ENCODE assay signal across 19 mouse cellular contexts in the genomic region with DNA sequence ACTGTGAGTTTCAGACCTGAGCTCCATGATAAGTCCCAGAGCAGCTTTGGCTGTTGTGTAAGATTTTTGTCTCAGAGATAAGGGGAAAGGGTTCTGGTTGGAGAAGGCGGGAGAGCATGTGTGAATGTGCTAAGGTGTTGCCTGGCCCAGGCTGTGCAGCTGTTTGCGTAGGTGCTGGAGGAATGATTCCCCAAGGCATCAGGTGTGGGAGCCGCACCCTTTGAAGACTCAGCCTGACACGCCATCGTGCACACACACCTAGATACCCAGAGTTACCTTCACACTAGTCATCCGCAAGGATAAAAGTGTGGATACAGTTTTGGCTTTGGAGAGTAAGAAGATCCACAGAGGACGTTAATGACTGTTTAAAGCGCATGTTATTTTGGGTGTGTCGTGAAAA. TPM values are rescaled to one million over a fixed set of nuclear protein-coding genes. Genes with fewer than 3 reads are reported as not detected.
DNase-seq lines count a peak whose midpoint lies in the region; ATAC-seq and TF ChIP-seq lines count a peak whose summit lies in the region.
"Had no signal": no experiment of that assay in that cellular context is flagged by ENCODE, and none has a peak within 500 bp of the region (broad histone marks: within the 10 kb centered on the region; RNA-seq: fewer than 3 reads in every experiment).

No protein-coding gene starts in this region.

- no peak overlapping the region for H3K4me3 ChIP-seq in forebrain, embryonic 10.5 days
- H3K4me3 ChIP-seq in forebrain, embryonic 11.5 days (ENCODE audit: low read depth, low read length), result no peak overlapping the region
- H3K4me3 ChIP-seq in thymus, adult 2 months (ENCODE audit: control insufficient read depth, insufficient read depth, low read length), result no peak overlapping the region
- H3K4me3 ChIP-seq: embryonic facial prominence, embryonic 13.5 days; forebrain, embryonic 15.5 days; hindbrain, embryonic 13.5 days had no signal

- H3K36me3 ChIP-seq in forebrain, embryonic 10.5 days (replicated peaks), result no peaks in the 10 kb centered on the region
- H3K36me3 ChIP-seq in forebrain, embryonic 11.5 days (ENCODE audit: control insufficient read depth, insufficient read depth, low read length), result no peaks in the 10 kb centered on the region
- H3K36me3 ChIP-seq in thymus, adult 2 months (ENCODE audit: control insufficient read depth, insufficient read depth, low read length), result no peaks in the 10 kb centered on the region
- H3K36me3 ChIP-seq: embryonic facial prominence, embryonic 13.5 days; forebrain, embryonic 15.5 days; hindbrain, embryonic 13.5 days had no signal

- 0 out of 2 replicates have a peak overlapping the region, but pooled peaks have one; percentile 15 for H3K27ac ChIP-seq in forebrain, embryonic 10.5 days
- H3K27ac ChIP-seq in forebrain, embryonic 11.5 days (ENCODE audit: low read depth, low read length), result no peak overlapping the region
- H3K27ac ChIP-seq in thymus, adult 2 months (ENCODE audit: control insufficient read depth, insufficient read depth, low read length), result peak overlapping the region; percentile 87
- H3K27ac ChIP-seq: embryonic facial prominence, embryonic 13.5 days had no signal

- H3K4me1 ChIP-seq in forebrain, embryonic 10.5 days, result peaks cover 35% of the 10 kb centered on the region
- peaks cover 13% of the 10 kb centered on the region for H3K4me1 ChIP-seq in forebrain, embryonic 11.5 days (replicated peaks; ENCODE audit: control insufficient read depth, insufficient read depth, low read length)
- peaks cover 46% of the 10 kb centered on the region for H3K4me1 ChIP-seq in thymus, adult 2 months (replicated peaks; ENCODE audit: control insufficient read depth, insufficient read depth, low read length)

- no peaks in the 10 kb centered on the region for H3K27me3 ChIP-seq in forebrain, embryonic 10.5 days (ENCODE audit: poor library complexity, severe bottlenecking)
- H3K27me3 ChIP-seq in forebrain, embryonic 11.5 days (ENCODE audit: control insufficient read depth, insufficient read depth, low read length), result no peaks in the 10 kb centered on the region
- H3K27me3 ChIP-seq in thymus, adult 2 months (ENCODE audit: control insufficient read depth, insufficient read depth, low read length), result no peaks in the 10 kb centered on the region
- H3K27me3 ChIP-seq: embryonic facial prominence, embryonic 13.5 days; forebrain, embryonic 15.5 days; hindbrain, embryonic 13.5 days had no signal

- TF ChIP-seq CTCF in thymus, adult 2 months (IDR thresholded peaks at IDR 0.05; ENCODE audit: borderline replicate concordance, control insufficient read depth, extremely low read depth, insufficient read depth, low read length, poor library complexity), result no peak

- no peak for DNase-seq in forebrain, embryonic 10.5 days (ENCODE audit: extremely low spot score, low spot score)
- DNase-seq in forebrain, embryonic 11.5 days (ENCODE audit: low spot score), result no peak
- no peak for DNase-seq in thymus, adult 2 months
- no peak for DNase-seq in thymus, adult 18-20 months
- peak; percentile 60 to 77 for DNase-seq in natural killer cell, adult 2 months (ENCODE audit: low spot score in 2 of 2)
- peak; percentile 43 for DNase-seq in thymus, postnatal 4 days
- no peak for DNase-seq in kidney, postnatal 36 days
- DNase-seq in cerebellum, postnatal 36 days, result no peak
- DNase-seq: adrenal gland, adult 8-10 months; adrenal gland, postnatal 36 days; cerebellum, adult 2 months; cerebellum, postnatal 14 days; gastrocnemius, postnatal 36 days; heart, adult 11 months; heart, postnatal 10 days; heart, postnatal 4 days had no signal

- ATAC-seq in forebrain, embryonic 11.5 days (replicated peaks; ENCODE audit: low FRiP score), result no peak
- ATAC-seq: forebrain, embryonic 15.5 days had no signal

- H3K9me3 ChIP-seq in forebrain, embryonic 10.5 days, result no peaks in the 10 kb centered on the region
- H3K9me3 ChIP-seq in forebrain, embryonic 11.5 days (ENCODE audit: control insufficient read depth, low read length), result no peaks in the 10 kb centered on the region
- H3K9me3 ChIP-seq: embryonic facial prominence, embryonic 13.5 days; forebrain, embryonic 15.5 days; hindbrain, embryonic 13.5 days had no signal

- 94% methylated on average over 9 of the region's 9 CpGs for WGBS in forebrain, embryonic 10.5 days
- WGBS in forebrain, embryonic 11.5 days, result 94% methylated on average over 9 of the region's 9 CpGs
- 57% methylated on average over 9 of the region's 9 CpGs for WGBS in thymus, adult 2 months

- H3K9ac ChIP-seq in forebrain, embryonic 11.5 days (ENCODE audit: low read length), result no peak overlapping the region
- H3K9ac ChIP-seq: embryonic facial prominence, embryonic 13.5 days; forebrain, embryonic 15.5 days; hindbrain, embryonic 13.5 days had no signal

- H3K4me2 ChIP-seq in forebrain, embryonic 11.5 days (ENCODE audit: low read depth, low read length, severe bottlenecking), result no peak overlapping the region
- H3K4me2 ChIP-seq: embryonic facial prominence, embryonic 13.5 days; forebrain, embryonic 15.5 days; hindbrain, embryonic 13.5 days had no signal

- TF ChIP-seq POLR2A in thymus, adult 2 months (IDR thresholded peaks at IDR 0.05; ENCODE audit: control insufficient read depth, extremely low read depth, insufficient read depth, low read length, poor library complexity), result no peak

RNA-seq across cellular contexts. Expression of gene Vps37b, which starts 3.3 kb away (rescaled TPM):
- polyA plus RNA-seq in forebrain, embryonic 10.5 days (2016; fragmentation: Nextera tagmentation; extraction: Ambion mirVana), result 50.8 and 51.2 TPM in 2 replicates
- polyA plus RNA-seq in forebrain, embryonic 11.5 days (2014; fragmentation: Nextera tagmentation; extraction: Ambion mirVana), result 60.2 and 61.4 TPM in 2 replicates
- polyA plus RNA-seq in thymus, adult 2 months (2012; rRNA removed), result 111 and 119 TPM in 2 replicates

Comparison
In these comparisons a context has a peak if more than half of its experiments do, and no peak if none do; other contexts are left out.
1. DNase-seq: peak in natural killer cell, adult 2 months (2 of 2) and thymus, postnatal 4 days (single experiment); none in forebrain, embryonic 10.5 days (single experiment), forebrain, embryonic 11.5 days (single experiment), thymus, adult 2 months (single experiment), thymus, adult 18-20 months (0 of 2), kidney, postnatal 36 days (0 of 2) and cerebellum, postnatal 36 days (0 of 2).